Mouse (Mus musculus) testis, postnatal 10 days (tissue): Measurements from ENCODE around the gene Rps3a1.

Experiments used
- DNase-seq: peaks from one replicate; pipeline ENCODE4 v3.0.0; 2021; ENCODE audit warnings: low spot score

Rps3a1 gene

GRCm38 (mm10) chr3:86142263-86142933 lies at the start of gene Rps3a1:
Gene Rps3a1 (minus strand): TSS chr3:86142702.
- peak; percentile 99 for DNase-seq

- DNase-seq = no peak
These were observed 45.4 kb upstream of the Rps3a1 start for GRCm38 (mm10) chr3:86187736-86188389.

DNA sequence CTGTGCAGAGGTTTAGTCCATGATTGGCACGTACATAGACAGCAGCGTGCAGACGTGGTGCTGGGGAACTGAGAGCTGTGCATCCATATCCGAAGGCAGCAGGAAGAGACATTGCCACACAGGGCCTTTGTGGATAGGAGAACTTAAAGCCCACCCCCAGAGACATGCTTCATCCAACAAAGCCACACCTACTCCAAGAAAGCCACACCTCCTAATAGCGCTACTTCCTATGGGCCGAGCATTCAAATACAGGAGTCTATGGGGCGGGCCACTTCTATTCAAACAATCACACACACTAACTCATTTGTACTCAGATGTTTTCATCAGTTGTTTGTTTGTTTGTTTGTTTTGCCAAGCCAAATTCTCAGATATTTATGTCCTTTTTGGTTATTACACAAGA lies 42.0 kb upstream of the Rps3a1 start:
- no peak for DNase-seq

DNA sequence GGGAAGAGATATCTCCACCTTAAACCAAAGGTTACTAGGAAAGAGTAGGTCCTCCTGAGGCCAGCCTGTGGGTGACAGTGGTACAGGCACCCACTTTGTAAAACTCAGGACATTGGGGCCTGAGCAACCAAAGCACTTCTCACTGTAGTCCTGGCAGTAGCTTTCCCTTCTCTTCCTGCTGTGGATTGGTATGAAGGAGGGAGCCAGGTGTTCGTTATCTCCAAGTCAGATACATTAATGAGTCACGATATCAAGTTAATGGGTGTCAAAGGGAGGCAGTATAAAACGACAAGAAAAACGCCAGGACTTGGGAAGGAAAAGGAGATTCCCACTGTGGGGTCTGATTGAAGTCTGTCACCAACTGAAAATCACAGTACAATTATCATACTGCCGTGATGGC lies 38.6 kb upstream of the Rps3a1 start:
- DNase-seq = no peak

DNA sequence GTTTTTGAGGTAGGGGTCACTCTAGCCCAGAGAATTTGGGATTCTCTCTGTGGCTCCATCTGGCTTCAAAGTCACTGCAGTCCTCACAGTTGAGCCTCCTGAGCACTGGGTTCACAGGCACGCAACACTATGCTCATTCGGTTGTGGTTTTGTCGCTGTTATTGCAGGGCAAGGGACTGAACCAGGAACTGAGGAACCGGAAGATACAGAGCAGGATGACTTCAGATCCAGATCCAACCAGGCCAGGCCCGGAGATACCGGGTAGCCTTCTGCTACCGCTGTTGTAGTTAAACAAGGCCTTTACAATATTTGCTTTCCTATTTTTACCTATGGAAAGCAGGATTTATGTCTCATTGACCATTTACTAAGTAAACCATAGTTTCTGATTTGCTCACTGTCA lies 37.2 kb upstream of the Rps3a1 start:
- DNase-seq = no peak

DNA sequence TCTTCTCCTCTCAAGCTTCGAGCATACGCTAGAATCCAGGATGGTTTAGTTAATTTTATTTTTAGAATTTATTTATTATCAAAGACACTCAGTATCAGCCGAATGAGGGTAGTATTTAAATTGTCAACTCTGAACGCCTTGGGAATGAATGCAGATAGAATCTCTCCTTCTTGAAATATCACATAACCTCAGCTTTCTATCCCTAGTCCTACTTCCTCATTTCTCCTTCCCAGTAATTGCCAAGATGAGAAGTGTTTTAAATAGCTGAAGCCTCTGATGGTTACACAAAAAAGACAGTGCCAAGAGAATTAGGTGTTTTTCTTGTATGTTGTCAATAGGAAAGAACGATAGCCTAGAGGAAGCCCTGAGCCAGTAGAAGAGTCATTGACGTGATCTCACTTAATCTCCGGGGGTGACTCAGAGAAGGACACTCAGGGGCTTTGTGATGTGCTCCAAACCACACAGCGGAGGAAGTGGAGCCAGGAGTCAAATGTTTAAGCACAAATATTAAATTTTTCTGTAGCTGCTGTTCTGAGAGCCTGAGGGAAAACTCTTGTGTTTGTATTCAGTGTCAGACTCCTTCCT lies 26.4 kb upstream of the Rps3a1 start:
- no peak for DNase-seq

DNA sequence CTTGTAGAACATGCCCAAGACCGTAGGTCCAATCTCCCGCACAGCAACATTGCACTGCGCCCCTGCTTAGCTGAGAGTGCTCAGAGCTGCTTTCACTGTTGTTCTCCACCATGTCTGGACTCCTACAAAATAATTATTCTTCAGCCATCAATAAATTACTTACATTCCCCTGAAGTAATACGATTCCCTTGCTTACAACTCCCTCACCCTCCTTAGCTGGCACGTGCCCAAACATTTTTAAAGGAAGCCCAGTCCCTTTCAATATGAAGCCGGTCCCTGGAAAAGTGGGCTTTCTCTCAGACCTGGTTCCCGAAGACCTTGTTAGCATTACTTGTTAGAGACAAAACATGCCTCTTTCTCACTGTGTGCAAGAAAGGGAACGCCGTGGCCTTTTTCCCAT lies 7.0 kb upstream of the Rps3a1 start:
- DNase-seq = no peak

GRCm38 (mm10) chr3:86149063-86149462 lies 6.6 kb upstream of the Rps3a1 start:
- DNase-seq = no peak

DNA sequence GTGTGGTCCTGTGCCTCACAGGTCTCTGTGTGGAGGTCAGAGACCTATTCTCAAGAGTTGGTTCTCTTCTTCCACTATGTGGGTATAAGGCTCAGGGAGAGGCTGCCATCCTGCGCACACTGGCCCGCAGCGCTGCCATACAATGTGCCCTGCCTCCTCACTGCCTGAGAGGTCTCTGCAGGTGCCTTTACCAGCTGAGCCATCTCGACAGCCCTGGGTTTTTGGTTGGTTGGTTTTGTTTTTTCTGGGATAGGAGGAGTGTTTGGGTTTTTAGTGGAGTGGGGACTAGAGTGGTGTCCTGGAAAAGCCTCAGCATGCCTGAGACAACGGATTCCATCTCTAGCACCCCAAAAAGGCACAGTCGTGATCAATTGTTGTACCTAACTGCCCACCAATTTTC lies 841 bp upstream of the Rps3a1 start:
- DNase-seq = no peak

- no peak for DNase-seq
These were observed 424 bp upstream of the Rps3a1 start for GRCm38 (mm10) chr3:86142934-86143317.

DNA sequence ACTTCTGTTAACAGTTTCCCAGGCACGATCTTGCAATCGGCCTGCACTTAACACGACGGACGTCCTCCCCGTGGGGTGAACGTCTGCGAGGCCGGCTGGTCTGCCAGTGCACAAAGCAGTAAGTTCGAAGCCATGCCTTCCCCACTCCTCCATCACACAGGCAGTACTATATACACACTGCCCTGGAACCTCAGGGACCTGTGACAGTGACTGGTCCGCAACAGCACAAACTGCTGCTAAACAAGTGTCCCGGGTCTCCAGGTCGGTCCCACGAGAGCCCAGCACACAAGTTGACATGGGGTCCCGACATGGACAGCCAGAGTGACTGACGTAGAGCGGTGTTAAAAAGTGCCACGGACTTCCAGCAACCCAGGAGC lies 628 bp downstream of the Rps3a1 start:
- DNase-seq = peak; percentile 57

DNA sequence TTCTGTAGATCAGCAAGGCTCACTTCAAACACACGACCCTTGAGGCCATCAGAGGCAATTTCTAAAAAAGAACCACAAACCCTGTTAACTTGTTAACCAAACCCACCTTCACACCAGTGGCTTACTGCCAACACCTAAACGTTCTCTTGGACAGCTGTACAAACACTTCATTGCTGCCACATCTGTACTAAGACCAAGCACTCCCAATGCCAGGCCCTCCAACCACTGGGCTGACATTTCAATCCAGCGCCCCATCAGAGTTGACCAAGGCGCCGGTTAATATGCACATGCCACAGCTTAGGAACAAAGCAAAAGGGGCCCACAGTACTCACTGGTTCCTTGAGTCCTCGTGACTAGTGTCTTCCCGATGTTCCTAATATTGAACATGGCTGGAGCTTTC lies 1.1 kb downstream of the Rps3a1 start:
- DNase-seq = no peak

DNA sequence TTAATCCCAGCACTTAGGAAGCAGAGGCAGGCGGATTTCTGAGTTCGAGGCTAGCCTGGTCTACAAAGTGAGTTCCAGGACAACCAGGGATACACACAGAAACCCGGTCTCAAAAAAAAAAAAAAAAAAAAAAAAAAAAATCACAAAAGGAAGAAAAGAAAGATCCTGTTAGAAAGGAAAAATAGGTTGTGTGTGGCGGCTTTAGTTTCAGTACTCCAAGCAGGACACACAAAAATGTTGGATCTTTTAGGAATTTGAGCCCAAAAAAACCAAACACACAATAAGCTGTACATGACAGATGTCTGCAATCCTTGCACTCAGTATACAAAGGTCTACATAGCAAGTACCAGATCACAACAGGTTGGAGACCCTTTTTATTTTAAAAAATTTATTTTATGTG lies 2.8 kb downstream of the Rps3a1 start:
- DNase-seq = no peak

GRCm38 (mm10) chr3:86136936-86137574 lies 5.4 kb downstream of the Rps3a1 start:
- DNase-seq = no peak

DNA sequence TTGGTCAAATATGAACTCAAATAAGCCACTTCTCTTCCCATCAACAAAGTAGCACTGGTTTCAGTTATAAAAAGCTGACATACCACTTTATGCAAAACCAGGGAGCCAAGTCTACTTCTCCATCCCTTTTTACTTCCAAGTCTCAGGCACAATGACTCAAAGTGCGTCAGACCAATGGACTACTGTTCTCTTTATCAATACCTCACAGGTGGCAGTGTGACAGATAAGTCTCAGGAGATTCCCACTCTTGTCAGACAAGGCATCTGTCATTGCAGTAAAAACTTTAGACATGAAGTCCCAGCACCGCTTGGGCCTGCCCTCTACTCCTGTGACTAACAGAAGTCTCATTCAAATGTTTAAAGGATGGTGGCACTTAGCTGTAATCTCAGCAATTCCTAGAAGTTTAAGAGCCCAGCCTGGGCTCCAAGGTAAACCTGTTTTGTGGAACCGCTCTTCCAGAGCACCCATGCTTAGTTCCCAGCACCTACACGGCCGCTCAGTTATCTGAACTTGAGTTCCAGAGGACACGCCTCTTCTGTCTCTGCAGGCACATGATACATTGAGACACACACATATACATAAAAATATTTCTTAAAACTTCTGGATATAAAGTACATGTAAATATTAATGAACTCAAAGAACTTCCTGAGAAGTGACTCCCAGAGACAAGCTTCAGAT lies 6.5 kb downstream of the Rps3a1 start:
- DNase-seq = no peak

DNA sequence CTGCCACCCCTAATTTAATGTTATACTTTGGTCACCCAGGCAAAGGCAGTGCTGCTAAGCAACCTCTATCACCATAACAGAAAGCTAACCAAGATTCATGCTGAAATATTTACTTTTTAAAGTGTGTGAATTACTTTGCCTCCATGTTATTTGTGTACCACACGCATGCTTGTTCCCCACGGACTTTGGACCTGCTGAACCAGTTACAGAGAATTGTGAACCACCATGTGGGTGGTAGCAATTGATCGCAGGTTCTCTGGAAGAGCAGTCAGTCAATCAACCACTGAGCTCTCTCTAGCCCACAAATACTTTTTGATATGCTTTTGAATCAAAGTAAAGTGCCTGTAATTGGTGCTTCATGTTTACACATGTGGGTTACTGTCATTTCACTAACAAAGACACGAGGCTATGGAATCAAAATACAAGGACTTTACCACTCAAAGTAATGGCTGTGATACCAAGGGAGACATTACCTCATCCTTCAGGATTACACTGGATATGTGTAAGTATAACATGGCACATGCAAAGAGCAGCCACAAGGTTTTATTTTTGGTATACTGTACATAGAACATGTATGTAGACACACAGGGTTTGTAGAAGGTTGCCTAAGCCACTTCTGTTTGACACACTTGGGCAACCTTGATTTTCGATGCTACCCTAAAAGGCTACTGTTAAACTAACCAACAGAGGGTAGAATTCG lies 7.4 kb downstream of the Rps3a1 start:
- DNase-seq = no peak

DNA sequence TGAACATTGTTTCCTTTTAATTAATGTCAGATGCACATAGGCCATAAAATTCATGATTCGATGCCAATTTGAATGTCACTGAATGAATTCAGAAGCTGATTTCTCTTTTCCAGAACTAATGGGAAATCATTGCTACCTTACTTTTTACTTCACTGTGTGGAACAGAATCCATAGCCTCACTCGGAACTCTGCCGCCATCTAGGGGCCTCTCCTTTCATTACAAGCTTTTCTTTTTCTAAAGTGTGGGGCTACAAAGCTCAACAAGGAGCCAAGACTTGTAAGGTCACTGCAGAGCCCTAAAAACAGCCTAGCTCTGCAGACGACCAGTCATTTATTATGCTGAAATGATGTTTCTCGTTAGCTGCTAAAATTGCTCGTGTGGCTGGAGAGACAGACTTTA lies 12.7 kb downstream of the Rps3a1 start:
- peak; percentile 83 for DNase-seq

- DNase-seq = no peak
These were observed 19.2 kb downstream of the Rps3a1 start for GRCm38 (mm10) chr3:86123251-86123746.

GRCm38 (mm10) chr3:86122156-86122555 lies 20.3 kb downstream of the Rps3a1 start:
- DNase-seq = no peak

GRCm38 (mm10) chr3:86119237-86119932 lies 23.1 kb downstream of the Rps3a1 start:
- no peak for DNase-seq

DNA sequence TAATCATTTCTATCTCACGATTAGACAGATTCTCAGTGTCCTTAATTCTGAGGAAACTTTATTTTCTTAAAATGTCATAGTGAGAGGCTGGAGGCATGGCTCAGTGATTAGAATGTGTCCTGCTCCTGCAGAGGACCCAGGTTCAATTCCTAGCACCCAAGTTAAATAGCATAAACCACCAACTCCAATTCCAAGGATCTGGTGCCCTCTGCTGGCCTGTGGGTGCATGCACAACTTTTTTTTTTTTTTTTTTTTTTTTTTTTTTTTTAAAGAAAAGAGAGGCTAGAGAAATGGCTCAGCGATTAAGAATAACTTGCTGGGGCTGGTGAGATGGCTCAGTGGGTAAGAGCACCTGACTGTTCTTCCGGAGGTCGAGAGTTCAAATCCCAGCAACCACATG lies 25.6 kb downstream of the Rps3a1 start:
- DNase-seq = no peak
